Mouse (Mus musculus) testis, adult 2 months (tissue): ENCODE results near the gene Ptchd4. TPM values are rescaled to one million over a fixed set of nuclear protein-coding genes. Genes with fewer than 3 reads are reported as not detected.

Source experiments
- H3K27ac ChIP-seq: fragments of 200-500 bp; 2 replicates; pipeline ENCODE4 v1.5.1; 2012; ENCODE audit warnings: low read depth, low read length; ENCODE audit not compliant: control insufficient read depth, insufficient read depth
- H3K27me3 ChIP-seq: fragments of 200-500 bp; 2 replicates; pipeline ENCODE4 v1.6.1; 2012; ENCODE audit warnings: mild to moderate bottlenecking, low read length, moderate library complexity; ENCODE audit not compliant: control insufficient read depth, insufficient read depth
- H3K36me3 ChIP-seq: fragments of 200-500 bp; 2 replicates; pipeline ENCODE4 v1.6.1; 2012; ENCODE audit warnings: mild to moderate bottlenecking, low read length; ENCODE audit not compliant: control insufficient read depth, insufficient read depth
- H3K4me1 ChIP-seq: fragments of 200-500 bp; 2 replicates; pipeline ENCODE4 v1.6.1; 2012; ENCODE audit warnings: low read length; ENCODE audit not compliant: control insufficient read depth, insufficient read depth
- H3K4me3 ChIP-seq: fragments of 200-500 bp; 2 replicates; pipeline ENCODE4 v1.5.1; 2012; ENCODE audit warnings: low read depth, mild to moderate bottlenecking, low read length, moderate library complexity, mixed read lengths; ENCODE audit not compliant: control insufficient read depth
- CTCF ChIP-seq: fragments of 200-500 bp; IDR thresholded peaks from 2 replicates; pipeline ENCODE4 v1.5.1; 2012; ENCODE audit warnings: low read depth, mild to moderate bottlenecking, inconsistent platforms, low read length, moderate library complexity; ENCODE audit not compliant: control insufficient read depth, insufficient read depth, insufficient replicate concordance
- POLR2A ChIP-seq: fragments of 200-500 bp; IDR thresholded peaks from 2 replicates; pipeline ENCODE4 v1.6.1; 2012; ENCODE audit warnings: low read depth, mild to moderate bottlenecking, inconsistent platforms, low read length, moderate library complexity; ENCODE audit not compliant: control insufficient read depth
- polyA plus RNA-seq: library from polyadenylated mRNA; depleted of rRNA; stranded (reverse); fragments of >200 nt; gene quantifications from 2 replicates; pipeline ENCODE4 v1.2.3, GENCODE M21; 2012

Ptchd4 gene
- polyA plus RNA-seq, 1 experiment: not detected

GRCm38 (mm10) chr17:42427961-42428360 lies 112.2 kb downstream of the Ptchd4 start:
- Histone ChIP-seq H3K36me3 (no peaks in the 10 kb centered on the region), H3K27me3 (no peaks in the 10 kb centered on the region), H3K27ac (no peak overlapping the region), H3K4me3 (no peak overlapping the region), H3K4me1 (no peaks in the 10 kb centered on the region)
- TF ChIP-seq POLR2A (no peak), CTCF (no peak)

GRCm38 (mm10) chr17:42430380-42430779 lies 114.6 kb downstream of the Ptchd4 start:
- no peak for TF ChIP-seq POLR2A
- Histone ChIP-seq H3K27me3 (no peaks in the 10 kb centered on the region), H3K36me3 (no peaks in the 10 kb centered on the region), H3K4me3 (no peak overlapping the region), H3K4me1 (no peaks in the 10 kb centered on the region), H3K27ac (no peak overlapping the region)

- H3K36me3 ChIP-seq: no peaks in the 10 kb centered on the region
- H3K27ac ChIP-seq: no peak overlapping the region
- no peaks in the 10 kb centered on the region for H3K4me1 ChIP-seq
- no peaks in the 10 kb centered on the region for H3K27me3 ChIP-seq
- H3K4me3 ChIP-seq: no peak overlapping the region
- no peak for TF ChIP-seq POLR2A
- no peak for TF ChIP-seq CTCF
Observed at GRCm38 (mm10) chr17:42452235-42452634, 136.5 kb downstream of the Ptchd4 start.

- no peak for TF ChIP-seq CTCF
- H3K27me3 ChIP-seq: no peaks in the 10 kb centered on the region
- no peak overlapping the region for H3K4me3 ChIP-seq
- no peaks in the 10 kb centered on the region for H3K4me1 ChIP-seq
- no peaks in the 10 kb centered on the region for H3K36me3 ChIP-seq
- no peak overlapping the region for H3K27ac ChIP-seq
Observed at GRCm38 (mm10) chr17:42456441-42456840, 140.7 kb downstream of the Ptchd4 start.

GRCm38 (mm10) chr17:42462726-42463125 lies 147.0 kb downstream of the Ptchd4 start:
- TF ChIP-seq CTCF (no peak), POLR2A (no peak)

GRCm38 (mm10) chr17:42480173-42480991 lies 164.6 kb downstream of the Ptchd4 start:
- Histone ChIP-seq H3K4me1 (no peaks in the 10 kb centered on the region), H3K4me3 (no peak overlapping the region), H3K27ac (no peak overlapping the region), H3K36me3 (no peaks in the 10 kb centered on the region), H3K27me3 (no peaks in the 10 kb centered on the region)
- TF ChIP-seq POLR2A (no peak), CTCF (no peak)

More at GRCm38 (mm10) chr17:42462726-42463125, 147.0 kb downstream of the Ptchd4 start:
- Histone ChIP-seq H3K36me3 (no peaks in the 10 kb centered on the region), H3K27me3 (no peaks in the 10 kb centered on the region), H3K4me3 (no peak overlapping the region), H3K4me1 (no peaks in the 10 kb centered on the region), H3K27ac (no peak overlapping the region)

- no peak overlapping the region for H3K4me3 ChIP-seq
- H3K36me3 ChIP-seq: no peaks in the 10 kb centered on the region
- no peak overlapping the region for H3K27ac ChIP-seq
- no peaks in the 10 kb centered on the region for H3K4me1 ChIP-seq
- TF ChIP-seq CTCF (no peak), POLR2A (no peak)
- no peaks in the 10 kb centered on the region for H3K27me3 ChIP-seq
Observed at GRCm38 (mm10) chr17:42509356-42510262, 193.9 kb downstream of the Ptchd4 start.

- H3K27me3 ChIP-seq: no peaks in the 10 kb centered on the region
- H3K27ac ChIP-seq: no peak overlapping the region
- H3K4me1 ChIP-seq: no peaks in the 10 kb centered on the region
- TF ChIP-seq CTCF (no peak), POLR2A (no peak)
- no peak overlapping the region for H3K4me3 ChIP-seq
- H3K36me3 ChIP-seq: no peaks in the 10 kb centered on the region
Observed at GRCm38 (mm10) chr17:42530147-42530546, 214.4 kb downstream of the Ptchd4 start.
